Mouse (Mus musculus) layer of hippocampus, adult 8-10 months (tissue): Measurements from ENCODE around the gene Gphn. TPM values are rescaled to one million over a fixed set of nuclear protein-coding genes. Genes with fewer than 3 reads are reported as not detected.

Experiments used
- DNase-seq, 2 experiments: peaks; one replicate each; pipeline ENCODE4 v3.0.0; 2022; ENCODE audit warnings: low spot score in 2 of 2
- total RNA-seq, 4 experiments: library from RNA; stranded (reverse); gene quantifications; 2 replicates each; pipeline ENCODE4 v1.2.4; 2022

Gphn gene
- 10 to 100 TPM; 58.3 to 68.6 (median 67.5) TPM for total RNA-seq

- peak; percentile 90 for DNase-seq
Measured at GRCm38 (mm10) chr12:78225707-78226518, at the start of gene Gphn. TSS of gene Gphn (plus strand) at chr12:78226379.

DNA sequence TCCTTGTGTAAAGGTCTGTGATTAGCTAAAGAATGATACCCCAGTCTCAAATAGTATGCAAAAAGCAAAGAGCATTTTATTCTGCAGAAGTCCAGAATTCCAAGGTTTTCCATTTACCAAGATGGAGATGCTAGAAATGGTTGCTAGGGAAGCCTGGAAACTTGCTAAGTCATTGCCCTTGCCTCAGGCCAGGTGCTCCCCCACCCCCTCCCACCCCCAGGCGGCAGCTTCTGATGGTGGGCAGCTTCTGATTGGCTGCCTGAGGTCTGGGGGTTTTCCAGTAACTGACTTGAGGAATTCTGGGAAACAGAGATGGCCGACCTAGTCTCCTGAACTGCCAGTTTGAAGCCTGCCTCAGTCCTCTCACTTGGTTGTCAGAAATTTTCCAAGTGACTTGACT is 44.7 kb upstream of the Gphn start:
- DNase-seq = no peak

DNA sequence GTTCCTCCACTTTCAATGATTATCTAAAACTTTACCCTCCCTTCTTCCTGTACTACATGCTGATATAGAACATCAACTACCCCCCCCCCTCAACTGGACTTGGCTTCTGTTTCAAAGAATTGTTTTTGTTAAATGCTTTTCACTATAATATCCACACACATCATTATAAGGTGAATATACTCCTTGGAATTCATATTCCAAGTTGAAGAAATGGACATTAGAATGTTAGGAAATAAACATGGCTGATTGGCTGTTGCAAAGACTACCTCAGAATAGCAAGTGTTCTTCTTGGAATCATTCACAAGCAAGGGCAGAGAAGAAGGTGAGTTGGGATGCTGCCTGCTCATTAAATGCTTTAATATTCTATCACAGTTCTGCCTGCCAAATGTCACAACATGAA is 32.2 kb upstream of the Gphn start, which contains the start of gene Gm6657:
TSS of gene Gm6657 (plus strand) at position 301 of the 400 bp plus-strand sequence.
- DNase-seq = no peak

- no peak for DNase-seq
Measured at GRCm38 (mm10) chr12:78195368-78195767, 30.8 kb upstream of the Gphn start.

DNA sequence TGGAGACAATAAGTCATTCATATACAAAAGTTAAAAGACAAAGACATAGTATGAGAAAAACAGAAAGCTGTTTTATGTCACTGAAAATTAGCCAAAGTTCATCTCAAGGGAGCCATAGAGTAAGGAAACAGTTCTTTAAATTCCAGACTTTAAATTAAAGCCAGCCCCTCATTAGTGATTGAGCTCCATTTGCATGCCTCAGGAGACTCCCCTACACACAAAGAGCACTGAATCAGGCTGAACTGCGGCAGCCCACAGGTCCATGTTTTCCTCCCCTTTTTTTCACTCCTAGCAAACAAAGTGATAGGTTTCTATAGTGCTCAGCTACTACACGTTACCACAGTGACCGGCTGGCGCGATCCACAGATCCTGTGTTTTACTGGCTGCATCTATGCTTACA is 22.5 kb upstream of the Gphn start:
- DNase-seq = no peak

DNA sequence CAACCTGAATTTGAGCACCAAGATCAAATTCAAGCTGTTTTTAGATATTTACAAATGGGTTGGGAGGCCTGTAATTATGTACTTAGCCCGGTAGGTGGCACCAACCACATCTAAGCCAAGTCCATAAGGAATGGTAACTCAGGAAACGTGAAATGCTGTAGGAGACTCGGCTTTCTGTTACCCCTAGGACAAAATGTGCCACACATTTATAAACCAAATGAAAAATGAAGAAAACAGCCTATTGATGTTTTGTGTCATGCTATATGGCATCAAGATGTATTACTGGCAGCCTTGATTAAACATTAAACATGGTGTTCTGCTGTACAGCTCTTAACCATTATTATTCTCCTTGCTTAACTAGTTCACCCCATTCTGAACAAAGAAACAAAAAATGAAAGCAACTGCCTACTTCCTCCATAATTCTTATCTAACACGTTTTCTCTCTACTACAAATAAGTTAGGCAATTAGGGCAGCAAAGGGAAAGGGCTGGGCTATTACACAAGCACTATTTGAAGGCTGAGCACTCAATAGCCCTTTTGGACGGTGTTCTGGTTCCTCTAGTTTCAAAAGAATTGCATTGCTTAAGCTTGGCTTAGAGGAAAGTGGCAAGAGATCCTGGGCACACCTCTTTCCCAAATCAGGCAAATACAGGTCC is 20.1 kb upstream of the Gphn start:
- DNase-seq = peak in 1 of 2 experiments; percentile 46

- DNase-seq = no peak
Measured at GRCm38 (mm10) chr12:78206571-78206960, 19.6 kb upstream of the Gphn start.

DNA sequence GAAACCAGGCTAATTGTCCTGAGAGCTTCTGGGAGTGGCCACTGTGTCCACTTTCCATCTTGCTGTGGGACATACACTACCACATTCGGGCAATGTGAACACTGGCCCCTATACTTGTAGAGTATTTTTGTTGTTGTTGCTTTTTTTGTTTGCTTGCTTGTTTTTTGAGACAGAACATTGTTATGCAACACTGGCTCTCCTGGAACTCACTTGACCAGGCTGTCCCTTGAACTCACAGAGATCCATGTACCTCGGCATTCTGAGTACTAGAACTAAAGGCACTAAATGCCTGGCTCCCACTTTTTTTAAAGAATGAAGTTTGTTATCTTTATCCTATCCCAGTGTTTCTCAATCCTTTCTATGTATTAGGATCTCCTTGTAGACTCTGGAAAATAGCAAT is 16.3 kb upstream of the Gphn start:
- no peak for DNase-seq

- no peak for DNase-seq
Measured at GRCm38 (mm10) chr12:78215490-78215889, 10.7 kb upstream of the Gphn start.

DNA sequence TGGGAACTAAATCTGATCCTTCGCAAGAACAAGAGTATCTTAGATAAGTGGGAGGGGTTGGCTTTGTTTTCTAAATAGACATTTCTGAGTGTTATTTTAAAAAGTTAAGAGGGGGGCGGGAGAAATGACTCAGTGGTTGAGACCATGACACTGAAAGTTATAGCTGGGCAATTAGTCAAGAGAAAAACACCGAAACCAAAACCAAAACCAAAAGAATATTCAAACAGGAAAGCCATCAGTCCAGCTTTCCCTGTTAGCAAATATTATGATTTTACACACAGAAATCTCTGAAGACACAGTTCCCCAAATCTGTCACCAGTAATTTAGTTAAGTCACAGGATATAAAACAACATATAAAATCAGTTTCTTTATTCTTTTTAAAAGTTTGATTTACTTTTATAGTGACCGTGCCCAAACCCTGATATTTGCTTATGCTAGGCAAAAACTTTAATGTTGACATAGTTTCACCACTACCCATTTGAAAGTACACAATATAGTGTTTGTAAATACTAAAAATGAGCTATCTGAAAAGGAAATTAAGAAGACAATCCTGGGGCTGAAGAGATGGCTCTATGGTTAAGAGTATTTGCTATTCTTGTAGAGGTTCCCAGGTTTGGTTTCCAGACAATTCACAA is 6.9 kb upstream of the Gphn start:
- DNase-seq = no peak

- DNase-seq = peak; percentile 74 to 81
Measured at GRCm38 (mm10) chr12:78226519-78226875, 318 bp downstream of the Gphn start.

GRCm38 (mm10) chr12:78227021-78227932 is 1.1 kb downstream of the Gphn start:
- peak; percentile 29 to 39 for DNase-seq

- no peak for DNase-seq
Measured at GRCm38 (mm10) chr12:78228139-78228538, 2.0 kb downstream of the Gphn start.

GRCm38 (mm10) chr12:78232560-78232959 is 6.4 kb downstream of the Gphn start:
- DNase-seq = no peak

DNA sequence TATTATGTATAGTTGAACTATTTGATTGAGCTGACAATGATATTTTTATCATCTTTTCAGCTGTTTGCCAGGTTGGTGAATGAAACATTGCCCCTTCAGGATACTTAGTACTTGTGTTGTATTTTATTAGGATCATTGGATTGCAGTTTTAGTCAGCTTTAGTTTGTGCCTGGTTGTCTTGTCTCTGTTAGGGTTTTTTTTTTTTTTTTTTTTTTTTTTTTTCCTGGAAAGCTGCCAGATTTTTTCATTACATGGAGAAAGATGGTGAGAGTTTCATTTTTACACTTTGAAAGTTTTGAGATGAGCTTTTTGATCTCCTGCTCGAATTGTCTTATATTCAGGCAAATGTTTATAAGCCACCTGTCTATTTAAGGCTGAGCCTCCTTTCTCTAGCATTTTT is 22.2 kb downstream of the Gphn start:
- DNase-seq = no peak

DNA sequence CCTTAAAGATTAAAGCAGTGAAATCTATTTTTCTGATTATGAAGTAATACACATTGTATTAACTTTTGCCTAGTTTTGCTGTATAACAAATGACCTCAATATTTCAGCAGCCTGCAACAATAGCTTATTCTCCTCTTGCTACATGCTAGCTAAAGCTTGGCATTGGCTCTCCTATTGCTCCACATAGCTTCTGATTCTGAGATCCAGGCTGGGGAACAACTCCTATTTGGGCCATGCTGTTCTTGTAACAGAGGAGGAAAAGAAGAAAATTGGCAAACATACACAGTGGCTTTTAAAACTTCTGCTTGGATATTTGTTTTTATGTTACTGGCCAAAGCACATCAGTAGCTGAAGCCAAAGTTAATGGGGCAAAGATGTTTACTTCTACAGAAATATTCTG is 23.0 kb downstream of the Gphn start:
- DNase-seq = no peak

- DNase-seq = no peak
Measured at GRCm38 (mm10) chr12:78277386-78277785, 51.2 kb downstream of the Gphn start.

GRCm38 (mm10) chr12:78290384-78290783 is 64.2 kb downstream of the Gphn start:
- no peak for DNase-seq

DNA sequence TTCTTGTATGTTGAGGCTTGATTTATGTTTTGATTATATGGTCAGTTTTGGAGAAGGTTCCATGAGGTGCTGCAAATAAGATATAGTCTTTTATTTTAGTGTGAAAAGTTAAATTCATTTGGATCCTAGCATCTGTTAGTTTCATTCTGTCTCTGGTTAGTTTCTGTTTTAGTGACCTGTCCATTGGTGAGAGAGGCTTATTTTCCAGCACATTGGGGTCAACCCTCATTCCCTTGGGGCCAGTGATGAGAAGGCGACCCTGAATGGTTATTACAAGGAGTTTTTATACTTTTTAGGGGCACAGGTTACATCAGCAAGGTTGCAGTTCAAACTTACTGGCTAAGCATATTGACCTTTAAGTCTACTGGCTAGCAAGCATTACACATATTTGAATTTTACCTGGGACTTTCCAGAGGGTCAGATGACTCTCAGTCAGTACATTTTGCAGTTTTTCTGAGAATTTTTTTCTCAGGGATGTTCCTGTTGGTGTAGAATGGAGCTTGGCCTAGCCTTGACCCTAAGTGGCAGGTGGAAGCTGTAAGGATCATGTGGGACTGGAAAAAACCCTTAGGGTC is 72.7 kb downstream of the Gphn start:
- DNase-seq = no peak

- DNase-seq = no peak
Measured at GRCm38 (mm10) chr12:78315106-78315505, 88.9 kb downstream of the Gphn start.

DNA sequence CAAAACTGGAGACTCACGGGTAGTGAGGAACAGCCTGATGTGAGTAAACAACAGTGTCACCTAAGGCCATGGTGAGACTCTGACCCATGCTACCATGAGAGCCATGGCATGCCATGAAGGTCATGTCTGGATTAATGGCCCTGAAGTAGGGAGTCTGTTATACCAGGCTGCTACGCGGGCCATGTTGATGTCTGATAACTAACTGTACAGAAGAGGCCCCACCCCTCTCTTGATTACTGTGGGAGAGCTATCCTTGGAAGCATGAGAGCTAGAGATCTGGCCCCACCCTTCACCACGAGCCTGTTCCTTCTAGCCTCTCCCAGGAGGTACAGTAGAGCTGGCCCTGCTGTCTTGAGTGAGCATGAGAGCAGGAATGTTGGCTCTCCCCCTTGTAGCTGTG is 101.8 kb downstream of the Gphn start:
- no peak for DNase-seq
